Mouse (Mus musculus) midbrain, embryonic 14.5 days (tissue): Measurements from ENCODE around the gene Styk1. TPM values are rescaled to one million over a fixed set of nuclear protein-coding genes. Genes with fewer than 3 reads are reported as not detected.

Source experiments
- ATAC-seq: fragments of 200-750 bp; cut with Nextera tagmentation; 2 replicates; pipeline ENCODE4 v1.8.0; 2017; ENCODE audit warnings: moderate number of reproducible peaks, moderate library complexity; ENCODE audit not compliant: low FRiP score, low TSS enrichment
- DNase-seq: peaks from one replicate; pipeline ENCODE4 v3.0.0-alpha.2; 2015
- H3K27ac ChIP-seq: fragments of 300-500 bp; sonication (generic); replicated peaks from 2 replicates; pipeline ENCODE4 v1.5.1; 2014; ENCODE audit warnings: mild to moderate bottlenecking, low read depth, low read length, moderate library complexity
- H3K27me3 ChIP-seq: fragments of 300-500 bp; sonication (generic); 2 replicates; pipeline ENCODE4 v1.6.1; 2014; ENCODE audit warnings: low read length, control low read depth, mixed read lengths; ENCODE audit not compliant: control insufficient read depth, insufficient read depth
- H3K36me3 ChIP-seq: fragments of 300-500 bp; sonication (generic); 2 replicates; pipeline ENCODE4 v1.6.1; 2014; ENCODE audit warnings: low read length, control low read depth; ENCODE audit not compliant: control insufficient read depth, insufficient read depth
- H3K4me1 ChIP-seq: fragments of 300-500 bp; sonication (generic); 2 replicates; pipeline ENCODE4 v1.6.1; 2014; ENCODE audit warnings: mild to moderate bottlenecking, antibody characterized with exemption, low read length, control low read depth; ENCODE audit not compliant: control insufficient read depth, insufficient read depth
- H3K4me2 ChIP-seq: fragments of 300-500 bp; sonication (generic); 2 replicates; pipeline ENCODE4 v1.6.1; 2014; ENCODE audit warnings: mild to moderate bottlenecking, low read length, moderate library complexity
- H3K4me3 ChIP-seq: fragments of 300-500 bp; sonication (generic); replicated peaks from 2 replicates; pipeline ENCODE4 v1.5.1; 2014; ENCODE audit warnings: low read depth, low read length
- H3K9ac ChIP-seq: fragments of 300-500 bp; sonication (generic); replicated peaks from 2 replicates; pipeline ENCODE4 v1.6.1; 2014; ENCODE audit warnings: mild to moderate bottlenecking, low read length, moderate library complexity
- H3K9me3 ChIP-seq: fragments of 300-500 bp; sonication (generic); 2 replicates; pipeline ENCODE4 v1.6.1; 2016; ENCODE audit warnings: low read length, control low read depth, mixed read lengths; ENCODE audit not compliant: control insufficient read depth
- WGBS: fragments of 180-500 bp; shearing (Covaris S2); extraction: QIAGEN DNeasy Blood & Tissue Kit; methylation state at CpG from one replicate; pipeline ENCODE4 v1.1.7; 2014; 5-methylcytosine and 5-hydroxymethylcytosine counted together
- polyA plus RNA-seq: library from polyadenylated mRNA; unstranded; fragments of >200 nt; fragmentation: Nextera tagmentation; extraction: Ambion mirVana; gene quantifications from 2 replicates; pipeline ENCODE4 v1.2.1, GENCODE M21; 2014

Styk1 gene
- polyA plus RNA-seq, 1 experiment from 2014 or later = 2.6 TPM

DNA sequence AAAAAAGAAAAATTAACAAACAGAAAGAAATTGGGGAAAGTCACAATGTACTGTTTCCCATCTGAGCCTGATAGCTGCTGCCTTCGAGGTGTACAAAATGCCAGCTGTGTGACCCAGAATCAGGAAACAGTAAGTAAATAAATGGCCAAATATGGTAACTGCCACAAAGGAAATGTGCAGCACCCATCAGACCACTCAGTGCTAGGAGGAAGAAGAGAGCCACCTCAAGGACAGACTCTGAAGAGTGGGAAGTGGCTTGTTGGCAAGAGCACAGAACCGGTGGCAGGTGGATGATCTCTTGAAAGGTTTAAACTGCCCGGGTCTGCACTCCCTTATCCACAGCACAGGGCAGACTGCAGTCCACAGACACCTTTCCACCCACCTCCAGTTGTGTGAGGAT lies 45.4 kb downstream of the Styk1 start:
- H3K36me3 ChIP-seq = no peaks in the 10 kb centered on the region
- H3K4me1 ChIP-seq = no peaks in the 10 kb centered on the region
- H3K27ac ChIP-seq = no peak overlapping the region
- no peak overlapping the region for H3K4me3 ChIP-seq
- DNase-seq (no peak), ATAC-seq (no peak)
- WGBS = 68% methylated on average over 3 of the region's 3 CpGs
- no peak overlapping the region for H3K4me2 ChIP-seq
- no peaks in the 10 kb centered on the region for H3K9me3 ChIP-seq
- H3K27me3 ChIP-seq = no peaks in the 10 kb centered on the region
- no peak overlapping the region for H3K9ac ChIP-seq

DNA sequence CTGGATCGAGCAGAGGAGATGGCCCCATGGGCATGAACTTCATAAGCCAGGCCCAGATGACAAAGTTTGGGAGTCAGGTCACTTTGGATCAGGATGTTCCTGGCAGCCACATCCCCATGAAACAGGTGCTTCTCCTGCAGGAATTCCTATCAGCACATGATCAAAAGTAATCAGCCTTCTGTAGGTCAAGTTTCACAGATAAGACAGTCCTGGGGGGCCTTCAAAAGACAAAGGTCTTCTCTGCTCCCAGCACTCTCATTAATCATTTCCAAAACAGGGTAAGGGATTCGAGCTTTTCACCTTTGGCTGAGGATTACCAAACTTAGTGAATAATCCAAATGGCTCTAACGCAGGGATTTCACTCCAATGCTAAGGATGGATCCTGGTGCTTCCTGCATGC lies 48.6 kb downstream of the Styk1 start:
- WGBS = 68% methylated on average over 3 of the region's 3 CpGs
- Histone ChIP-seq H3K27ac (no peak overlapping the region), H3K4me2 (no peak overlapping the region), H3K36me3 (no peaks in the 10 kb centered on the region), H3K27me3 (no peaks in the 10 kb centered on the region), H3K9me3 (no peaks in the 10 kb centered on the region), H3K4me1 (no peaks in the 10 kb centered on the region), H3K9ac (no peak overlapping the region), H3K4me3 (no peak overlapping the region)
- ATAC-seq (no peak), DNase-seq (no peak)

DNA sequence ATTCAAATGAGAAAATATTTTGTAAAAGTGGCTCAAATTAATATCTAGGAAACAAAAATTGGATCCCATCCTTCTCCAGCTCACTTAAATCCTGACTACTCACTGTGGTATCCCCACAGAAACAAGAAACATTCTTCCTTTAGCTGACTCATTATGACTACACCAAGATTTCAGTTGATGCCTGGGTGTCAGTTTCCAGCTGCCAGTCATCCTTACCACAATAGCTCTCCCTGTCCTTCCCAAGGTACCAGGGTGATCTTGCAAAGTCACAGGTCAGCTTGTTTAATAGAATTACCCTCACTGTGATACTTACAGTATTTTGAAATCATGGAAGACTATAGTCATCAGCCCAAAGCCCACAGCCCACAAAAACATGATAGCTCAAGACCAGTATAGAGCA lies 54.9 kb downstream of the Styk1 start:
- H3K4me2 ChIP-seq = no peak overlapping the region
- no peaks in the 10 kb centered on the region for H3K36me3 ChIP-seq
- DNase-seq (no peak), ATAC-seq (no peak)
- H3K9ac ChIP-seq = no peak overlapping the region
- H3K27me3 ChIP-seq = no peaks in the 10 kb centered on the region
- no peak overlapping the region for H3K27ac ChIP-seq
- no peaks in the 10 kb centered on the region for H3K9me3 ChIP-seq
- no peaks in the 10 kb centered on the region for H3K4me1 ChIP-seq
- no peak overlapping the region for H3K4me3 ChIP-seq

DNA sequence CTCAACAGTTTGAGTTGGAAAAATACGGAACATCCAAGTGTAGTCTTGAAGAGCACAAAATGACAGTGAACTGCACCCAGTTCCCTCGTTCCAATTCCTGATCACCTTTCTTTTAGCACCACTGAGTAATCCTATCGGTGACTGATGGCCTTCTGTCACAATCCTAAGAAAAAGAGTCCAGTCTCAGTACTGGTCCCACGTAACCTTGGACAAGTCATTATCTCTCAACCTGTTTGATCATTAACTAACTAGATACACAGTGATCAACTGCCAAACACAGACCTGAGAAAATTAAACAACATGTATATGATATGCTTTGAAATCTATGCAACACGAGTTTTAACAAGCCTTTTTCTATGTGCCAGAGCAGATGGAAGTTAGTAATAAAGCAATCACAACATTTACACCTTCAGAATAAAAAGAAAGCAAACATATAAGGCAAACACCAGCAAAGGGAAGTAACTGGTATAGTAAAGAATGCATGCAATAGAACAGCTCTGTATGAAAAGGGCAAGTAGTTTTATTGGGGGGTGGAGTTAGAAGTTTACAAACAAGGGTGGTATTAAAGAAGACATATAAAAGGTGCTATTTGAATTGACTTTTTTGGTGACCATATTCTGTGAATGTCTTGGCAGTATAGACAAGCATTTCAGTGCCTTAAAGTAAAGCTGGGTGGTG lies 58.8 kb downstream of the Styk1 start:
- Histone ChIP-seq H3K4me1 (peaks cover 7% of the 10 kb centered on the region), H3K4me3 (no peak overlapping the region), H3K9ac (no peak overlapping the region), H3K36me3 (no peaks in the 10 kb centered on the region), H3K4me2 (no peak overlapping the region), H3K9me3 (no peaks in the 10 kb centered on the region), H3K27ac (no peak overlapping the region), H3K27me3 (no peaks in the 10 kb centered on the region)
- DNase-seq = no peak
- no peak for ATAC-seq
- 89% methylated on average over 5 of the region's 5 CpGs for WGBS

DNA sequence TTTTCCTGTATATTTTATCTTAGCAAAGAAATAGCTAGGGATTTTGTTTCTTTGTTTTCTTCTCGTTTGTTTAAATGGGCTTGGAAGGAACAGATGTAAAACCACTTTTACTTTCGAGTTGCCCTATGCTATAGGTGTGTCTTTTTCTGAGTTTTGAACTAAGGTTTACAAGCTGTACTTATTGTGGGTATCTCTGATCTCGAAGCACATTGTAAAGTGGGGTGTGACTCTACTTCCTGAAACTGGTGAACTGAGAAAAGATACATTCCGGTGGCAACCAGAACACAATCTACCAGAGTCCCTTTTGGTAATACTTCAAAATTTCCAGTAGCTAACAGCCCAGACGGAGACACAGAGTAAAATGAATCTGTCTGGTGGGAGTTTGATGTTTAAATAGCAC lies 59.5 kb downstream of the Styk1 start:
- peak overlapping the region; percentile 52 for H3K4me2 ChIP-seq
- H3K9me3 ChIP-seq = no peaks in the 10 kb centered on the region
- peak overlapping the region; percentile 66; the same call in 1 of the 2 replicates for H3K4me3 ChIP-seq
- 94% methylated on average over 5 of the region's 5 CpGs for WGBS
- no peak overlapping the region for H3K27ac ChIP-seq
- H3K4me1 ChIP-seq = peaks cover 7% of the 10 kb centered on the region
- no peaks in the 10 kb centered on the region for H3K27me3 ChIP-seq
- H3K36me3 ChIP-seq = no peaks in the 10 kb centered on the region
- no peak for DNase-seq
- ATAC-seq = no peak
- H3K9ac ChIP-seq = no peak overlapping the region

DNA sequence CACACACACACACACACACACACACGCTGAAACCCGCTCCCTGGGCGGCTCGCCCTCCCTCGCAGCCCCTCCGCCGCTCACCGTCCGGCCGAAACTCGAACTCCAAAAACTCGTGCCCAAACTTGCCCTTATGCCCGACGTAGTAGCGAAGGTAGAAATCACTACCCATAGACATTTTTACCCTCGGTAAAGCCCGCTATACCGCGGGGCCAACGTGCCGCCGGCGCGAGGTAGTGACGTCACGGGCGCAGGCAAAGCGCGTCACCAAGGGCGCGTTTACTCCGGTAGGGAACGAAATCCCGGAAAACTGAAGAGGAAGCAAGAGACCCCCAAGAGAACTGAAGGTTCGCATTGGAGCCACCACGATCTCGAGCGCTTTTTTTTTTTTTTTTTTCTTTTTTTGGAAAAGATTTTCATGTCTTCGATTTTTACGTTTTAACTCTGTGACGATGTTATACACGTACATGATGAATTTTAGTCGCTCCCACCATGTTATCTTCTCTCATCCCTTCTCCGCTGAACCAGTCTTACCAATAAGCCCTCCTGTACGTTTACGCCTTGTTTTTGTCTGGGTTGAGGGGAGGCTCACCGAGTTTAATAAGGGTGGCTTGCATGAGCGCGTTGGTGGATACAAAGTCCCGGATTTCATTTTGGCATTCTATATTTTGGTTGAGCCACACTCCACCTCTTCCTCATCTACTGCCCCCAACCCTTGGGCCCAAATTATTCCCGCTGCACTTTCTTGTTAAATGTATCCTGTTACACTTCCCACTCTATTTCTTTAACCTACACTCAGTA lies 60.2 kb downstream of the Styk1 start, which contains the start of gene Magohb:
Gene Magohb, minus strand, starts transcription at position 254 of the 798 bp plus-strand sequence.
- Histone ChIP-seq H3K4me3 (peak within 1 kb of the TSS; percentile 66), H3K36me3 (peaks cover 4% of the 10 kb centered on the region), H3K4me2 (peak within 1 kb of the TSS; percentile 68), H3K27ac (peak within 1 kb of the TSS; percentile 43), H3K4me1 (peaks cover 7% of the 10 kb centered on the region), H3K9me3 (no peaks in the 10 kb centered on the region), H3K9ac (peak within 1 kb of the TSS; percentile 76), H3K27me3 (no peaks in the 10 kb centered on the region)
- DNase-seq = peak; percentile 94
- 2% methylated on average over 51 of the region's 51 CpGs for WGBS
- ATAC-seq = peak; percentile 92

DNA sequence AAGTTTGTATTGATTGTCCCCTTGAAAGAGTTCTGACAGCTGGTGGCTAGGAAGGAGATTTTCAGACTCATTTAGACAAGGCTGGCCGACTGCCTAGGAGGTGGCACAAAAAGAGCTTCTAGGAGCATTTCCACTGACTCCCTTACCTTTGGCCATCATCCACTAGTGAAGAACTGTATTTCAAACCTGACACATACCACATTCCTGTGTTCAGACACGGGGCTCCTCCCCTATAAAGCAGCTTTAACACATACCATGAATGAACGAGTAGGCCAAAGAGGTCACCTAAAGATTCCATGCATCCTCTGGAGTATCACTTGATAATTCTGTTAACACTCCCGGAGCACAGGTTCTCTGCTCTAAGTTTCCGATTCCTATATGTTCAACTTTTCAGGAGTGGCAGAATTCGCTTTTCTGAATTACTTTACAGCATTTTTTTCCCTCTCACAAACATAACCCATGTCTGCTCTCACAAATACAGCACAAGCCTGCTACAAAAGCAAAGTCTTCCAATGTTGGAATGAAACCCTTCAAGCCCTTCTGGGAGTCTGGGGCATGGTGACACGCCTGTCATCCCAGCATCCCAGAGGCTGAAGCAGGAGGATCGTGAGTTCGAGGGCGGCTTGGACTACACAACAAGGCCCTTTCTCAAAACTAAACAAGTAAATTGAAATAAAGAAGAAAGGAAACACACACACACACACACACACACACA lies 61.0 kb downstream of the Styk1 start:
- H3K4me2 ChIP-seq = peak overlapping the region; percentile 68
- peak overlapping the region; percentile 76 for H3K9ac ChIP-seq
- peak overlapping the region; percentile 66 for H3K4me3 ChIP-seq
- H3K36me3 ChIP-seq = peaks cover 10% of the 10 kb centered on the region
- no peaks in the 10 kb centered on the region for H3K9me3 ChIP-seq
- peak overlapping the region; percentile 43; the same call in 1 of the 2 replicates for H3K27ac ChIP-seq
- no peaks in the 10 kb centered on the region for H3K27me3 ChIP-seq
- H3K4me1 ChIP-seq = peaks cover 7% of the 10 kb centered on the region
- DNase-seq (peak; percentile 54), ATAC-seq (no peak)
- 22% methylated on average over 10 of the region's 10 CpGs for WGBS

DNA sequence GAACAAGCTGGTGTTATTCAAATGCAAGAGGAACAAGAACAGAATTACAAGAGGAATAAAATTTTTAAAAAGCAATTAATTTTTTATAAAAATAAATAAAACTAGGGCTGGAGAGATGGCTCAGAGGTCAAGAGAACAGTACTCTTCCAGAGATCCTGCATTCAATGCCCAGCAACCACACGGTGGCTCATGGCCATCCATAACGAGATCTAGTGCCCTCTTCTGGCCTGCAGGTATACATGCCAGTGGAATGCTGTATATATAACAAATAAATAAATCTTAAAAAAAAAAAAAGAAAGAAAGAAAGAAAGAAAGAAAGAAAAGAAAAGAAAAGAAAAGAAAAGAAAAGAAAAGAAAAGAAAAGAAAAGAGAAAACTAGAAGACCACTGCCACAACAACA lies 63.0 kb downstream of the Styk1 start:
- peaks cover 7% of the 10 kb centered on the region for H3K4me1 ChIP-seq
- no peak overlapping the region for H3K27ac ChIP-seq
- no peak overlapping the region for H3K4me2 ChIP-seq
- no peaks in the 10 kb centered on the region for H3K9me3 ChIP-seq
- H3K9ac ChIP-seq = no peak overlapping the region
- no peak overlapping the region for H3K4me3 ChIP-seq
- ATAC-seq = no peak
- H3K36me3 ChIP-seq = peaks cover 16% of the 10 kb centered on the region
- no peaks in the 10 kb centered on the region for H3K27me3 ChIP-seq
- peak; percentile 72 for DNase-seq
- 22% methylated on average over 2 of the region's 2 CpGs for WGBS
